Mouse (Mus musculus) heart, embryonic 14.5 days (tissue): ENCODE data around the gene Ltbr. TPM values are rescaled to one million over a fixed set of nuclear protein-coding genes. Genes with fewer than 3 reads are reported as not detected.

Source experiments
- ATAC-seq: fragments of 200-750 bp; cut with Nextera tagmentation; 2 replicates; pipeline ENCODE4 v1.8.0; 2017; ENCODE audit warnings: low read depth, moderate TSS enrichment; ENCODE audit not compliant: insufficient number of reproducible peaks, insufficient read depth, low FRiP score
- H3K27ac ChIP-seq, 2 experiments: fragments of 200-500 bp in 1 of 2; fragments of 300-500 bp in 1 of 2; sonication (generic) in 1 of 2; replicated peaks in 1 of 2; 2 replicates each; pipeline ENCODE4 v1.5.1; 2012 to 2014; ENCODE audit warnings: low read depth in 2 of 2, low read length in 2 of 2, control low read depth in 1 of 2, mild to moderate bottlenecking in 1 of 2, mixed read lengths in 1 of 2; ENCODE audit not compliant: control insufficient read depth in 1 of 2, insufficient read depth in 1 of 2
- H3K27me3 ChIP-seq: fragments of 300-500 bp; sonication (generic); 2 replicates; pipeline ENCODE4 v1.6.1; 2014; ENCODE audit warnings: mild to moderate bottlenecking, low read length, control low read depth; ENCODE audit not compliant: control insufficient read depth, insufficient read depth
- H3K36me3 ChIP-seq: fragments of 300-500 bp; sonication (generic); 2 replicates; pipeline ENCODE4 v1.6.1; 2014; ENCODE audit warnings: mild to moderate bottlenecking, control low read depth, low read length, mixed read lengths; ENCODE audit not compliant: control insufficient read depth, insufficient read depth
- H3K4me1 ChIP-seq, 2 experiments: fragments of 200-500 bp in 1 of 2; fragments of 300-500 bp in 1 of 2; sonication (generic) in 1 of 2; 2 replicates each; pipeline ENCODE4 v1.6.1; 2012 to 2014; ENCODE audit warnings: low read length in 2 of 2, control low read depth in 1 of 2, mixed read lengths in 1 of 2; ENCODE audit not compliant: control insufficient read depth in 2 of 2, insufficient read depth in 2 of 2
- H3K4me2 ChIP-seq: fragments of 300-500 bp; sonication (generic); 2 replicates; pipeline ENCODE4 v1.6.1; 2014; ENCODE audit warnings: mild to moderate bottlenecking, low read length
- H3K4me3 ChIP-seq, 2 experiments: fragments of 200-500 bp in 1 of 2; fragments of 300-500 bp in 1 of 2; sonication (generic) in 1 of 2; 2 replicates each; pipeline ENCODE4 v1.5.1; 2012 to 2014; ENCODE audit warnings: low read length in 2 of 2, mild to moderate bottlenecking in 2 of 2, control low read depth in 1 of 2, low read depth in 1 of 2, moderate library complexity in 1 of 2; ENCODE audit not compliant: control insufficient read depth in 1 of 2, insufficient read depth in 1 of 2
- H3K9ac ChIP-seq: fragments of 300-500 bp; sonication (generic); 2 replicates; pipeline ENCODE4 v1.6.1; 2014; ENCODE audit warnings: mild to moderate bottlenecking, low read length
- H3K9me3 ChIP-seq: fragments of 300-500 bp; sonication (generic); 2 replicates; pipeline ENCODE4 v1.6.1; 2016; ENCODE audit warnings: low read length, control low read depth; ENCODE audit not compliant: control insufficient read depth
- WGBS: fragments of 180-500 bp; shearing (Covaris S2); extraction: QIAGEN DNeasy Blood & Tissue Kit; methylation state at CpG from one replicate; pipeline ENCODE4 v1.1.7; 2014; 5-methylcytosine and 5-hydroxymethylcytosine counted together
- polyA plus RNA-seq: library from polyadenylated mRNA; unstranded; fragments of >200 nt; fragmentation: Nextera tagmentation; extraction: Ambion mirVana; gene quantifications from 2 replicates; pipeline ENCODE4 v1.2.1, GENCODE M21; 2014

Gene Ltbr
- polyA plus RNA-seq, 1 experiment from 2014 or later, result 41.5 TPM

GRCm38 (mm10) chr6:125344084-125344483 lies 30.4 kb upstream of the Ltbr start:
- no peaks in the 10 kb centered on the region for H3K27me3 ChIP-seq
- no peaks in the 10 kb centered on the region for H3K36me3 ChIP-seq
- no peak overlapping the region; the same call in 1 of the 2 replicates for H3K9ac ChIP-seq
- H3K4me1 ChIP-seq, result peaks cover 8 to 9% of the 10 kb centered on the region in 2 experiments
- H3K9me3 ChIP-seq, result no peaks in the 10 kb centered on the region
- no peak overlapping the region for H3K27ac ChIP-seq
- H3K4me2 ChIP-seq, result no peak overlapping the region
- 32% methylated on average over 8 of the region's 8 CpGs for WGBS
- no peak overlapping the region for H3K4me3 ChIP-seq
- ATAC-seq, result no peak

GRCm38 (mm10) chr6:125342198-125342597 lies 28.5 kb upstream of the Ltbr start:
- ATAC-seq, result no peak
- no peaks in the 10 kb centered on the region; a peak in 1 of 4 replicates for H3K4me1 ChIP-seq
- no peaks in the 10 kb centered on the region for H3K27me3 ChIP-seq
- no peaks in the 10 kb centered on the region for H3K9me3 ChIP-seq
- H3K9ac ChIP-seq, result no peak overlapping the region
- no peak overlapping the region for H3K4me3 ChIP-seq
- H3K36me3 ChIP-seq, result no peaks in the 10 kb centered on the region
- H3K27ac ChIP-seq, result no peak overlapping the region
- 66% methylated on average over 3 of the region's 3 CpGs for WGBS
- no peak overlapping the region for H3K4me2 ChIP-seq

- Histone ChIP-seq H3K36me3 (no peaks in the 10 kb centered on the region), H3K4me2 (no peak overlapping the region), H3K9me3 (no peaks in the 10 kb centered on the region), H3K9ac (no peak overlapping the region), H3K4me1 (no peaks in the 10 kb centered on the region; a peak in 1 of 4 replicates), H3K4me3 (no peak overlapping the region), H3K27me3 (no peaks in the 10 kb centered on the region), H3K27ac (peak overlapping the region; percentile 73 to 74)
- WGBS, result 54% methylated on average over 5 of the region's 5 CpGs
- 0 out of 2 replicates have a peak, but pooled peaks have one; percentile 23 for ATAC-seq
These were observed 26.6 kb upstream of the Ltbr start for GRCm38 (mm10) chr6:125340244-125340643.

- Histone ChIP-seq H3K4me2 (no peak overlapping the region), H3K9me3 (no peaks in the 10 kb centered on the region), H3K4me3 (no peak overlapping the region), H3K36me3 (no peaks in the 10 kb centered on the region), H3K27me3 (no peaks in the 10 kb centered on the region), H3K27ac (peak overlapping the region; percentile 50 to 74; a peak in 2 of 4 replicates), H3K4me1 (no peaks in the 10 kb centered on the region; a peak in 1 of 4 replicates), H3K9ac (no peak overlapping the region)
- 61% methylated on average over 9 of the region's 9 CpGs for WGBS
- 0 out of 2 replicates have a peak, but pooled peaks have one; percentile 31 for ATAC-seq
These were observed 25.3 kb upstream of the Ltbr start for GRCm38 (mm10) chr6:125338791-125339660.

- Histone ChIP-seq H3K27me3 (no peaks in the 10 kb centered on the region), H3K4me1 (peaks cover 0 to 2% of the 10 kb centered on the region in 2 experiments; a peak in 1 of 4 replicates), H3K36me3 (no peaks in the 10 kb centered on the region), H3K9me3 (no peaks in the 10 kb centered on the region), H3K4me2 (no peak overlapping the region), H3K9ac (no peak overlapping the region), H3K4me3 (no peak overlapping the region), H3K27ac (no peak overlapping the region)
- 84% methylated on average over 2 of the region's 2 CpGs for WGBS
- no peak for ATAC-seq
These were observed 20.7 kb upstream of the Ltbr start for GRCm38 (mm10) chr6:125334356-125334755.

- Histone ChIP-seq H3K27me3 (no peaks in the 10 kb centered on the region), H3K4me3 (no peak overlapping the region), H3K27ac (no peak overlapping the region), H3K9me3 (no peaks in the 10 kb centered on the region), H3K4me2 (no peak overlapping the region), H3K4me1 (peaks cover 0 to 2% of the 10 kb centered on the region in 2 experiments; a peak in 1 of 4 replicates), H3K9ac (no peak overlapping the region), H3K36me3 (no peaks in the 10 kb centered on the region)
- 69% methylated on average over 14 of the region's 14 CpGs for whole genome bisulfite sequencing
- no peak for ATAC-seq
These were observed 19.6 kb upstream of the Ltbr start for GRCm38 (mm10) chr6:125333112-125333899.

- H3K4me2 ChIP-seq, result peak overlapping the region; percentile 90
- H3K9me3 ChIP-seq, result no peaks in the 10 kb centered on the region
- H3K9ac ChIP-seq, result peak overlapping the region; percentile 78
- no peaks in the 10 kb centered on the region for H3K36me3 ChIP-seq
- peaks cover 0 to 2% of the 10 kb centered on the region in 2 experiments; a peak in 1 of 4 replicates for H3K4me1 ChIP-seq
- WGBS, result under 1% methylated on average over 39 of the region's 39 CpGs
- ATAC-seq, result peak; percentile 86
- H3K4me3 ChIP-seq, result peak overlapping the region; percentile 47 to 58
- H3K27me3 ChIP-seq, result no peaks in the 10 kb centered on the region
- peak overlapping the region; percentile 17 to 38; a peak in 1 of 4 replicates for H3K27ac ChIP-seq
These were observed 17.1 kb upstream of the Ltbr start for GRCm38 (mm10) chr6:125330626-125331326.
